Mouse (Mus musculus) adrenal gland, adult 8-10 months (tissue): ENCODE measurements around the gene Lpcat3. TPM values are rescaled to one million over a fixed set of nuclear protein-coding genes. Genes with fewer than 3 reads are reported as not detected.
A peak's percentile ranks its signal among the peaks of the same experiment; 100 is the strongest.

ENCODE experiments used
- DNase-seq: peaks from one replicate; pipeline ENCODE4 v3.0.0; 2022
- microRNA-seq, 2 experiments: library from miRNA; unstranded; fragments of <30 nt; microRNA quantifications; one replicate each; pipeline ENCODE4 v1.2.0; 2022
- total RNA-seq, 4 experiments: library from RNA; stranded (reverse); gene quantifications; 2 replicates each; pipeline ENCODE4 v1.2.4; 2022

Lpcat3 gene
- total RNA-seq, 4 experiments from 2014 or later = 75.1 to 111 (median 90.7) TPM

DNA sequence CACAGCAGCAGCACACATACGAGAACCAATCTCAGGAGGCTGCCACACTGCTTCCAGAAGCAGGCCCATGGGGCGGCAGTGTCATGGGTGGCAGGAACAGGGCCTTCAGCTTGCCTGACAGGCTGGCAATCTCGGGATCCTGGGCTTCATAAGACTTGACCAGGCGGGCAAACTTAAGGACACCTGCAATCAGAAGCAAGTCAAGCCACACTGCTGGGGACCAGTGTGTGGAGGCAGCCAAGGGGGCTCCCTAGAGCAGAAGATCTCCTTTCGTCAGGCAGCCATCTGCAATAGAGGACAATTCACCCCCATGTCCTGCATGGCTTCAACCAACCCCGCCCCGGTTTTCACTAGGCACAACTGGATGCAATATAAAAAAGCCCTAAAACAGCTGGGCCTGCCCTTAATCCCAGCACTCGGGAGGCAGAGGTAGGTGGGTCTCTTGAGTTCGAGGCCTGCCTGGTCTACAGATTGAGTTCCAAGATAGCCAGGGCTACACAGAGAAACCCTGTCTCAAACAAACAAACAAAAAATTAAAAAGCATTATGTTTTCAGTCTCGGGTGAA lies 76.5 kb downstream of the Lpcat3 start:
- DNase-seq = no peak

- DNase-seq = peak; percentile 47
Measured at GRCm38 (mm10) chr6:124740211-124740887, 77.5 kb downstream of the Lpcat3 start.

DNA sequence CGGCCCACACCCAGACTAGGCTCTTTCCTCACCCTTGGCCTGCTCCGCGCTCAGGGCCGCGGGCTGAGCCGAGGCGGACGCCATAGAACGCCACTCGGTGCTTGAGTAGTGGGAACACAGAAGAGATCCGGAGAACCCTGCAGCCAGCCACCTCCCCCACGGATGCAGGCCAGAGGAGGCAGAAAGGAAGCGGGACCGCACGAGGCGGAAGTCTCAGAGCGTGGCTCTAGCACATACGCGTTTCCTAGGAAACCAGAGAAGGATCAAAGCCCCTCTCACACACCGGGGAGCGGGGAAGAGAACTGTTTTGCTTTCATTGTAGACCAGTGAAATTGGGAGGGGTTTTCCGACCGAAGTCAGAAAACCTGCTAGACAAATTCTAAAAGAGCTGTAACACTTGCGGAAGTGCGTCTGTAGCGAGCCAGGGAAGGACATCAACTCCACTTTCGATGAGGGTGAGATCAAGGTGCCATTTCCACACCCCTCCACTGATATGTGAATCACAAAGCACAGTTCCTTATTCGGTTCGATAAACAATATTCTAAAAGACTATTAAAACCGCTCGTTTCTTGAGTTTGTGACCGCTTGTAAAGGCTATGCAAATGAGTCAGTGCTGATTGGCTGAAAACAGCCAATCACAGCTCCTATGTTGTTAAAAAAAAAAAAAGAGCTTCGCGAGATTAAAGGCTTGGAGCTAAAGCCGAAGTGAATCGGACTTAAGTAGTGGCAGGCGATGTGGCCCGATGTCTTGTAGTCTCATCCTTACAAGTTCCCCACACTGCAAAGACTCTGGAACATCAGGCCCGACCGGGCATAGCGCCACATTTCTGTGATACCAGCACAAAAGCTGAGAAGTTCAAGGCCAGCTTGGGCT lies 78.3 kb downstream of the Lpcat3 start, which contains the start of gene Grcc10:
TSS of gene Grcc10 (minus strand) at position 487 of the 874 bp plus-strand sequence.
- peak; percentile 87 for DNase-seq

GRCm38 (mm10) chr6:124741842-124742241 lies 79.0 kb downstream of the Lpcat3 start:
- DNase-seq = no peak

GRCm38 (mm10) chr6:124742839-124743514 lies 80.2 kb downstream of the Lpcat3 start:
- no peak for DNase-seq

DNA sequence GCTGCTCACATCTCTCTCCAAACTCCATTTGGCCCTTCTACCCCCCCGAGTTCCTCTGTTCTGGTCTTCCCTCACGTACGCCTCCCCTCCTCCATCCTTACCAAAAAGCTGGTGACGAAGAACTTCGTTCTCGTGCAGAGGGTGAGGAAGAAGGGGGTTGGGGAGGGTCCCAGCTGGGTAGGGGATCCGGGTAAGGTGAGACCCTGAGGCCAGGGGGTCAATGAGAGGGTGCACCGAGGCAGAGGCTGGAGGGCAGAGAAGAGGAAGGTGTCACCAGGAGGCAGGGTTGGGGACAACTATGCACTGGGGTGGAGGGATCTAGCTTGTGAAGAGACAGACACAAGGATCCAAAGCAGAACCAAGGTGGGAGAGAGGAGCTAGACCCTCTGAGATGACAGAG lies 80.8 kb downstream of the Lpcat3 start:
- no peak for DNase-seq

DNA sequence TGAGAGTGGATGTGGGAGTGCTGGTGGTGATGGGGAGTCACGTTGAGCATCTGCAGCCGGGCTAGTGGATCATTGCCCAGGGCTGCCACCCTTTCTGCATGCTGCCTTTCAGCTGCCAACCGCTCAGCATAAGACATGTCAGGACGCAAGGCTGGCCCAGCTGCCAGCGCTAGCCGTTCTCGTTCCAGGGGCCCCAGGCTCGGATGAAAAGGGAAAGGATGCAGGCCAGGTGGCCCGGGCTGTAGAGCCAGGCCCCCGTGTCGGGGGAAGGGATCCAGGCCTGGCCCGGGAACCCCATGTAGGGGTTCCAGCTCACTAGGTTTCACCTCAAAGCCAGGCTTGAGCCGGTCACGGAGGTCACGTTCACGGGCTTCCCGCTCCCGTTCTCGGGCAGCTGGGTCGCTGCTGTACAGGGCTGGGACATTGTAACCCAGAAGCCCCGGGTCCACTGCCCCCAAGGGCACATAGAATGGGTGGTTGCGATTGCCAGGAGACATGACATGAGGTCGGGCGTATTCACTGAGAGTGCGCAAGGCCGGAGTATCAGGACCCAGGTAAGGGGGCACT lies 82.0 kb downstream of the Lpcat3 start:
- no peak for DNase-seq

- peak; percentile 91 for DNase-seq
Measured at GRCm38 (mm10) chr6:124745490-124746295, 82.9 kb downstream of the Lpcat3 start.

DNA sequence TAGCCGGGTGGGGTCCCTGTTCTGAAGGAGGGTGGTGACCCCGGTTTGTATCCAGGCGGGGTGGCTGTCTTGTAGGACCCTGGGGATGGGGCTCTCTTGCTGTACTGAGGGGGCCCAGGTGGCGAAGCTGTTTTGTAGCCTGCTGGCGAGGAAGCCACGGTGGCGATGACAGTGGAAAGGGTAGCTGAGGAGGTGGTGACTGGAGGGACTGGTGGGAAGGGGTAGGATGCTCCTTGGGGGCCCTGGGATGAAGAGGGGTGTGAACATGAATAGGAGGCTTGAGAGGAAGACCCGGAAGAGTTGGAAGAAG lies 83.4 kb downstream of the Lpcat3 start:
- no peak for DNase-seq

DNA sequence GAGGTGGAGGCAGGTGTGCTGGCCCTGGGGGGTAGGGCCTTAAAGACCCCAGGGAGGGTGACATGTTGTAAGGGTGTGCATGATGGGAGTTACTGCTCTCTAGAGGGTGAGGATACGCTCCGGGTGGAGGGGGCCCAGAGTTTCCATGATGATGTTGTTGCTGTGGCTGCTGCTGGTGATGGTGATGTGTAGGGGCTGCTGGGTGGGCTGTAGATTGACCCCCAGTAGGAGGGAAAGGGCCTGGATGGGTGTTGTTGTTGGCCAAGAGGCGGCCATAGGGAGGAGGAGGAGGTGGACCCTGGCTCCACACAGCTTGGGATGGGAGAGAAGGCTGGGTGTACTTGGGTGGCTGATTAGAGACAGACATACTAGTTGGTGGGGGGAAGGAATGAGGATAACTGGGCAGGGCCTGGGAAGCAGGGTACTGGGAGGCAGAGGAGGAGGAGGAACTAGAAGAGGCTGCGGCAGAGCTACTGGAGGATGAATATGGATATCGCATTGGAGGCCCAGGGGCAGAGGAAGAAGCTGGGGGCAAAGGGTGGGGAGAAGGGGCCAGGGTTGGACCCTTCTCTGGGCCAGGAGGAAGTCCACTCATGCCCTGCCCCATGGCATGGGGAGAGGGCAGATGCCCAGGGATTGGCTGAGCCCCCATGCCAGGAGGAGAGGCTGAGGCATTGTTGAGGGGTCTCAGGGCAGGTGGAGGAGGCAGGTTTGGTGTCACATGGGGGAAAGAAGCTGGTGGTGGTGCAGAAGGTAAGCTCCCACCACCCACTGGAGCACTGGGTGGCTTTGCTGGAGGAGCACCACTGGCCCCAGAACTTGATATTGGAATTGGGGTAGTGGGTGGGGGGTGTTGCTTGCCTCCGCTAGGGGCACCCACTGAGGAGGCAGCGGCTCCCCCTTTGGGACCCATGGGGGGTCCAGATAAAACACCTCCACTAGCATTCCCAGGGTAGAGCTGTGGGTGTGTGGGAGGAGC lies 84.1 kb downstream of the Lpcat3 start:
- DNase-seq = no peak

DNA sequence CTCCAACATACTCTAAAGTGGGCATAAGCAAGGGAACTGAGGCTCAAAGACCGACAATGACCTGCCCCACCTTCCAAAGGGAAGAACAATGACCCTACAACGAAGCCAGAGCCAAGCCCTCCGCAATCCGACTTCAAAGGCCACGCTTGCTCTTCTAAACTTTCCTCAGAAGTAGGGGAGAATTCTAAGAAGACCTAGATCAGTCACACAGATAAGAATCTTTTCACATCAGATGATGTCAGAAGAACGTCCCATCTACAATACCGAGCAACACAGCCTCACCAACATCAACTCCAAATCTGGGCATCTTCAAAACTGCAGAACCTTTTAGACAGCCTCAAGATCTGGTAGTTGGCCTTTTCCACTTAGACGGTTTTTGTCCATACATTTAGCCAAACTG lies 87.6 kb downstream of the Lpcat3 start:
- DNase-seq = no peak

- no peak for DNase-seq
Measured at GRCm38 (mm10) chr6:124753861-124754260, 91.0 kb downstream of the Lpcat3 start.

Small RNAs within 50 kb of the gene (microRNA-seq; reads per million reads assigned to microRNA genes)
- gene Mir141 (3.5 to 6.5 reads per million in 2 experiments), gene Mir200c (28.2 to 28.3 reads per million in 2 experiments)

Other genes starting within 250 kb of the Lpcat3 start
- 10 to 100 TPM; 62.0 to 95.7 (median 82.8) TPM for gene Pex5, start 248.0 kb upstream of the Lpcat3 start, total RNA-seq
- 10 to 100 TPM; 55.0 to 89.1 (median 73.7) TPM for gene Clstn3, start 198.2 kb upstream of the Lpcat3 start, total RNA-seq
- gene C1rl, start 169.9 kb upstream of the Lpcat3 start, total RNA-seq = 10 to 100 TPM; 28.1 to 44.4 (median 34.4) TPM
- 100 to 1,000 TPM in 2 of 4 experiments, 10 to 100 TPM in 2; 48.6 to 131 (median 88.7) TPM for gene C1ra, start 150.6 kb upstream of the Lpcat3 start, total RNA-seq
- 100 to 1,000 TPM in 1 of 4 experiments, 10 to 100 TPM in 3; 46.9 to 107 (median 72.7) TPM for gene C1s1, start 120.7 kb upstream of the Lpcat3 start, total RNA-seq
- 10 to 100 TPM in 2 of 4 experiments, 1 to 10 TPM in 2; 5.9 to 19.1 (median 12.4) TPM for gene C1rb, start 92.7 kb upstream of the Lpcat3 start, total RNA-seq
- gene C1s2, start 26.9 kb upstream of the Lpcat3 start, total RNA-seq = 1 to 10 TPM; 1.8 to 4.1 (median 3.0) TPM
- gene Emg1, start 49.2 kb downstream of the Lpcat3 start, total RNA-seq = 10 to 100 TPM; 81.9 to 100.0 (median 86.2) TPM
- 100 to 1,000 TPM; 255 to 303 (median 272) TPM for gene Phb2, start 49.3 kb downstream of the Lpcat3 start, total RNA-seq
- 10 to 100 TPM; 14.1 to 21.6 (median 15.0) TPM for gene Ptpn6, start 75.7 kb downstream of the Lpcat3 start, total RNA-seq
- 100 to 1,000 TPM; 348 to 417 (median 368) TPM for gene Grcc10, start 78.3 kb downstream of the Lpcat3 start, total RNA-seq
- not detected for gene Gm45234, start 93.0 kb downstream of the Lpcat3 start, total RNA-seq
- 100 to 1,000 TPM in 2 of 4 experiments, 10 to 100 TPM in 2; 68.7 to 111 (median 97.1) TPM for gene Atn1, start 93.5 kb downstream of the Lpcat3 start, total RNA-seq
- gene Eno2, start 106.6 kb downstream of the Lpcat3 start, total RNA-seq = 10 to 100 TPM; 23.0 to 74.2 (median 42.8) TPM
- gene Lrrc23, start 116.7 kb downstream of the Lpcat3 start, total RNA-seq = 1 to 10 TPM in 2 of 4 experiments, under 1 TPM in 2; 0.52 to 3.6 (median 1.0) TPM
- gene Spsb2, start 145.6 kb downstream of the Lpcat3 start, total RNA-seq = 10 to 100 TPM; 27.0 to 37.4 (median 33.6) TPM
- gene Tpi1, start 151.3 kb downstream of the Lpcat3 start, total RNA-seq = 100 to 1,000 TPM; 448 to 531 (median 475) TPM
- 100 to 1,000 TPM; 134 to 158 (median 154) TPM for gene Usp5, start 166.5 kb downstream of the Lpcat3 start, total RNA-seq
- 1 to 10 TPM; 1.9 to 4.4 (median 2.7) TPM for gene Cdca3, start 166.5 kb downstream of the Lpcat3 start, total RNA-seq
- 10 to 100 TPM in 3 of 4 experiments, 1 to 10 TPM in 1; 8.9 to 18.5 (median 14.5) TPM for gene Gnb3, start 177.2 kb downstream of the Lpcat3 start, total RNA-seq
- 10 to 100 TPM; 26.2 to 43.9 (median 35.3) TPM for gene P3h3, start 194.7 kb downstream of the Lpcat3 start, total RNA-seq
- 1 to 10 TPM in 3 of 4 experiments, under 1 TPM in 1; 0.32 to 2.2 (median 1.6) TPM for gene Gpr162, start 201.0 kb downstream of the Lpcat3 start, total RNA-seq
- under 1 TPM; 0.40 to 0.83 (median 0.46) TPM for gene Cd4, start 225.2 kb downstream of the Lpcat3 start, total RNA-seq
- gene Lag3, start 248.7 kb downstream of the Lpcat3 start, total RNA-seq = 1 to 10 TPM; 1.1 to 2.7 (median 1.2) TPM